Comparison of ENCODE assay signal across 8 mouse cellular contexts in the genomic region with DNA sequence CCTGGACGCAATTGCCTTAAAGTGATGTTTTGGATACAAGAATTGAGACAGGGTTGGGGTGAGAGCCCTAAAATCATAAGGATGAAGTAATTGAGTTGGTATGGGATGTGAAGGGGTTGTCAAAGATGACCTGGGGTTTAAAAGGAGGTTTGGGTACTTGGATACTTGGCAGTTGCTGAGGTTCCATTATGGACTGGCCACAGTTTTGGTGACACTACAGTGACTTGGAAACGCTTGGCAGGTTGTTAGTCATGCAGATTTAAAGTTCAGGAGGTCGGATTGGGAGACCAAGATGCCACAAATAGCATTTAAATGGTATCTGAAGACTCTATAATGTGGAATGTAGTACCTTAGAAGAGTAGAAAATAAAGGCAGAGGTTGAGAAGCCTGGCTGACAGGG. TPM values are rescaled to one million over a fixed set of nuclear protein-coding genes. Genes with fewer than 3 reads are reported as not detected.
A peak's percentile ranks its signal among the peaks of the same experiment; 100 is the strongest.
DNase-seq lines count a peak whose midpoint lies in the region; ATAC-seq and TF ChIP-seq lines count a peak whose summit lies in the region.

No protein-coding gene starts in this region.

- H3K9ac ChIP-seq in lung, postnatal 0 days (replicated peaks; ENCODE audit: low read depth): peak overlapping the region; percentile 97
- H3K9ac ChIP-seq in limb, embryonic 13.5 days: peak overlapping the region; percentile 92
- H3K9ac ChIP-seq in stomach, embryonic 16.5 days (ENCODE audit: low read length): peak overlapping the region; percentile 95

- no peaks in the 10 kb centered on the region for H3K27me3 ChIP-seq in lung, postnatal 0 days (replicated peaks; ENCODE audit: insufficient read depth, low read length)
- no peaks in the 10 kb centered on the region for H3K27me3 ChIP-seq in limb, embryonic 13.5 days
- no peaks in the 10 kb centered on the region for H3K27me3 ChIP-seq in stomach, embryonic 16.5 days (ENCODE audit: control insufficient read depth, insufficient read depth, low read length)

- TF ChIP-seq EP300 in lung, postnatal 0 days (IDR thresholded peaks at IDR 0.05): no peak

- DNase-seq in adrenal gland, adult (ENCODE audit: inconsistent age in 2 of 2, low spot score in 1 of 2): peak; percentile 15 to 56
- DNase-seq in adrenal gland, adult 18-20 months (ENCODE audit: low spot score in 2 of 2): no peak
- DNase-seq in lung, postnatal 0 days (ENCODE audit: low spot score): peak; percentile 16
- DNase-seq in lung, postnatal 14 days: no peak
- no peak for DNase-seq in adrenal gland, postnatal 25 days

- peak overlapping the region; percentile 97 for H3K27ac ChIP-seq in lung, postnatal 0 days (ENCODE audit: low read length)
- no peak overlapping the region for H3K27ac ChIP-seq in limb, embryonic 13.5 days
- H3K27ac ChIP-seq in stomach, embryonic 16.5 days (ENCODE audit: low read length): peak overlapping the region; percentile 95

- peak overlapping the region; percentile 88 for H3K4me3 ChIP-seq in lung, postnatal 0 days (ENCODE audit: low read depth, low read length)
- peak overlapping the region; percentile 77 for H3K4me3 ChIP-seq in limb, embryonic 13.5 days
- H3K4me3 ChIP-seq in stomach, embryonic 16.5 days (replicated peaks; ENCODE audit: low read length): peak overlapping the region; percentile 93

- WGBS in lung, postnatal 0 days: 14% methylated on average over 3 of the region's 3 CpGs
- WGBS in limb, embryonic 13.5 days: 36% methylated on average over 3 of the region's 3 CpGs
- 25% methylated on average over 3 of the region's 3 CpGs for WGBS in stomach, embryonic 16.5 days

- no peak for ATAC-seq in lung, postnatal 0 days
- no peak for ATAC-seq in limb, embryonic 13.5 days (ENCODE audit: low FRiP score, low read depth)
- no peak for ATAC-seq in stomach, embryonic 16.5 days (ENCODE audit: insufficient read depth, low FRiP score)
- no peak for ATAC-seq in monocyte, adult 5-6 weeks (replicated peaks; ENCODE audit: insufficient number of reproducible peaks, low FRiP score, low TSS enrichment, poor library complexity, severe bottlenecking)

- TF ChIP-seq CTCF in lung, postnatal 0 days (IDR thresholded peaks at IDR 0.05): no peak

- H3K36me3 ChIP-seq in lung, postnatal 0 days (ENCODE audit: insufficient read depth, low read length): peaks cover 47% of the 10 kb centered on the region
- peaks cover 54% of the 10 kb centered on the region for H3K36me3 ChIP-seq in limb, embryonic 13.5 days
- peaks cover 28% of the 10 kb centered on the region for H3K36me3 ChIP-seq in stomach, embryonic 16.5 days (ENCODE audit: control insufficient read depth, insufficient read depth, low read length)

- H3K4me1 ChIP-seq in lung, postnatal 0 days (ENCODE audit: insufficient read depth, low read depth, low read length): peaks cover 10% of the 10 kb centered on the region; the same call in 1 of the 2 replicates
- H3K4me1 ChIP-seq in limb, embryonic 13.5 days: peaks cover 31% of the 10 kb centered on the region
- peaks cover 24% of the 10 kb centered on the region for H3K4me1 ChIP-seq in stomach, embryonic 16.5 days (ENCODE audit: control insufficient read depth, insufficient read depth, low read length)

- peak overlapping the region; percentile 87 for H3K4me2 ChIP-seq in lung, postnatal 0 days (replicated peaks; ENCODE audit: low read depth, low read length)
- peak overlapping the region; percentile 79 for H3K4me2 ChIP-seq in limb, embryonic 13.5 days (replicated peaks)
- H3K4me2 ChIP-seq in stomach, embryonic 16.5 days (ENCODE audit: low read depth, low read length): peak overlapping the region; percentile 69

- no peaks in the 10 kb centered on the region for H3K9me3 ChIP-seq in lung, postnatal 0 days (ENCODE audit: low read length)
- no peaks in the 10 kb centered on the region for H3K9me3 ChIP-seq in limb, embryonic 13.5 days
- H3K9me3 ChIP-seq in stomach, embryonic 16.5 days (replicated peaks; ENCODE audit: control insufficient read depth, low read length): no peaks in the 10 kb centered on the region

RNA-seq across cellular contexts. Expression of a gene that starts 0.5 kb away (rescaled TPM):
- 10 to 100 TPM; 21.5 to 25.0 TPM for total RNA-seq in adrenal gland, adult 18-20 months (2021)
- 19.0 and 19.3 TPM in 2 replicates for polyA plus RNA-seq in lung, postnatal 0 days (2015; fragmentation: Nextera tagmentation; extraction: Ambion mirVana)
- 44.0 and 44.3 TPM in 2 replicates for polyA plus RNA-seq in limb, embryonic 13.5 days (2015; fragmentation: Nextera tagmentation; extraction: Ambion mirVana)
- polyA plus RNA-seq in stomach, embryonic 16.5 days (2015; fragmentation: Nextera tagmentation; extraction: Ambion mirVana): 33.4 and 35.7 TPM in 2 replicates
- 9.4 to 15.5 TPM (median 14.7 TPM) in 3 replicates for total RNA-seq in monocyte, adult 5-6 weeks (2017)
- total RNA-seq in adrenal gland, postnatal 25 days (2021): 19.1 and 27.7 TPM in 2 replicates

RNA-seq across cellular contexts. Expression of a gene that starts 1.3 kb away (rescaled TPM):
- total RNA-seq in adrenal gland, adult 18-20 months (2021): 100 to 1,000 TPM; 121 to 142 TPM
- 378 and 390 TPM in 2 replicates for polyA plus RNA-seq in lung, postnatal 0 days (2015; fragmentation: Nextera tagmentation; extraction: Ambion mirVana)
- 312 and 317 TPM in 2 replicates for polyA plus RNA-seq in limb, embryonic 13.5 days (2015; fragmentation: Nextera tagmentation; extraction: Ambion mirVana)
- 417 and 433 TPM in 2 replicates for polyA plus RNA-seq in stomach, embryonic 16.5 days (2015; fragmentation: Nextera tagmentation; extraction: Ambion mirVana)
- total RNA-seq in monocyte, adult 5-6 weeks (2017): 105 to 145 TPM (median 128 TPM) in 3 replicates
- total RNA-seq in adrenal gland, postnatal 25 days (2021): 150 and 158 TPM in 2 replicates

RNA-seq across cellular contexts. Expression of a gene that starts 6.5 kb away (rescaled TPM):
- 100 to 1,000 TPM; 206 to 214 TPM for total RNA-seq in adrenal gland, adult 18-20 months (2021)
- polyA plus RNA-seq in lung, postnatal 0 days (2015; fragmentation: Nextera tagmentation; extraction: Ambion mirVana): 111 and 121 TPM in 2 replicates
- 118 and 133 TPM in 2 replicates for polyA plus RNA-seq in limb, embryonic 13.5 days (2015; fragmentation: Nextera tagmentation; extraction: Ambion mirVana)
- 72.5 and 73.2 TPM in 2 replicates for polyA plus RNA-seq in stomach, embryonic 16.5 days (2015; fragmentation: Nextera tagmentation; extraction: Ambion mirVana)
- total RNA-seq in monocyte, adult 5-6 weeks (2017): 113 to 187 TPM (median 117 TPM) in 3 replicates
- total RNA-seq in adrenal gland, postnatal 25 days (2021): 198 and 204 TPM in 2 replicates

RNA-seq across cellular contexts. Expression of a gene that starts 14.4 kb away (rescaled TPM):
- total RNA-seq in adrenal gland, adult 18-20 months (2021): 100 to 1,000 TPM in 1 of 2 experiments, 10 to 100 TPM in 1; 91.0 to 112 TPM
- 107 and 110 TPM in 2 replicates for polyA plus RNA-seq in lung, postnatal 0 days (2015; fragmentation: Nextera tagmentation; extraction: Ambion mirVana)
- 42.5 and 50.8 TPM in 2 replicates for polyA plus RNA-seq in limb, embryonic 13.5 days (2015; fragmentation: Nextera tagmentation; extraction: Ambion mirVana)
- polyA plus RNA-seq in stomach, embryonic 16.5 days (2015; fragmentation: Nextera tagmentation; extraction: Ambion mirVana): 77.3 and 82.8 TPM in 2 replicates
- total RNA-seq in monocyte, adult 5-6 weeks (2017): 13.5 to 25.3 TPM (median 22.9 TPM) in 3 replicates
- 88.3 and 122 TPM in 2 replicates for total RNA-seq in adrenal gland, postnatal 25 days (2021)

RNA-seq across cellular contexts. Expression of a gene that starts 49.8 kb away (rescaled TPM):
- total RNA-seq in adrenal gland, adult 18-20 months (2021): 1 to 10 TPM; 4.5 to 4.6 TPM
- polyA plus RNA-seq in lung, postnatal 0 days (2015; fragmentation: Nextera tagmentation; extraction: Ambion mirVana): 3.0 and 3.4 TPM in 2 replicates
- 20.5 and 22.2 TPM in 2 replicates for polyA plus RNA-seq in limb, embryonic 13.5 days (2015; fragmentation: Nextera tagmentation; extraction: Ambion mirVana)
- 7.4 and 7.7 TPM in 2 replicates for polyA plus RNA-seq in stomach, embryonic 16.5 days (2015; fragmentation: Nextera tagmentation; extraction: Ambion mirVana)
- not detected in 3 replicates for total RNA-seq in monocyte, adult 5-6 weeks (2017)
- 5.4 and 10.0 TPM in 2 replicates for total RNA-seq in adrenal gland, postnatal 25 days (2021)

Comparison
In these comparisons a context has a peak if more than half of its experiments do, and no peak if none do; other contexts are left out.
1. DNase-seq: peak in adrenal gland, adult (2 of 2) and lung, postnatal 0 days (single experiment); none in adrenal gland, adult 18-20 months (0 of 2), lung, postnatal 14 days (single experiment) and adrenal gland, postnatal 25 days (single experiment).
2. Peak in every context shown above with its lines, with median percentiles within 50 percentile points of each other: H3K4me2 ChIP-seq, H3K4me3 ChIP-seq and H3K9ac ChIP-seq.